Mouse (Mus musculus) neural tube, embryonic 12.5 days (tissue): ENCODE data around the gene Sgpp2. TPM values are rescaled to one million over a fixed set of nuclear protein-coding genes. Genes with fewer than 3 reads are reported as not detected.

Source experiments
- ATAC-seq: fragments of 200-750 bp; cut with Nextera tagmentation; 2 replicates; pipeline ENCODE4 v1.8.0; 2017; ENCODE audit warnings: low read depth, mild to moderate bottlenecking, moderate TSS enrichment, moderate library complexity; ENCODE audit not compliant: low FRiP score
- H3K27ac ChIP-seq: fragments of 300-500 bp; sonication (generic); 2 replicates; pipeline ENCODE4 v1.5.1; 2016
- H3K27me3 ChIP-seq: fragments of 300-500 bp; sonication (generic); replicated peaks from 2 replicates; pipeline ENCODE4 v1.6.1; 2016; ENCODE audit warnings: mild to moderate bottlenecking
- H3K36me3 ChIP-seq: fragments of 300-500 bp; sonication (generic); 2 replicates; pipeline ENCODE4 v1.6.1; 2016; ENCODE audit warnings: mild to moderate bottlenecking
- H3K4me1 ChIP-seq: fragments of 300-500 bp; sonication (generic); 2 replicates; pipeline ENCODE4 v1.6.1; 2016
- H3K4me2 ChIP-seq: fragments of 300-500 bp; sonication (generic); replicated peaks from 2 replicates; pipeline ENCODE4 v1.6.1; 2016; ENCODE audit warnings: mild to moderate bottlenecking
- H3K4me3 ChIP-seq: fragments of 300-500 bp; sonication (generic); 2 replicates; pipeline ENCODE4 v1.5.1; 2016
- H3K9ac ChIP-seq: fragments of 300-500 bp; sonication (generic); 2 replicates; pipeline ENCODE4 v1.6.1; 2016; ENCODE audit warnings: mild to moderate bottlenecking
- H3K9me3 ChIP-seq: fragments of 300-500 bp; sonication (generic); 2 replicates; pipeline ENCODE4 v1.6.1; 2016; ENCODE audit warnings: mild to moderate bottlenecking
- WGBS: fragments of 180-500 bp; shearing (Covaris S2); methylation state at CpG from one replicate; pipeline ENCODE4 v1.1.7; 2016; 5-methylcytosine and 5-hydroxymethylcytosine counted together
- polyA plus RNA-seq: library from polyadenylated mRNA; unstranded; fragments of >200 nt; fragmentation: Nextera tagmentation; extraction: Ambion mirVana; gene quantifications from 2 replicates; pipeline ENCODE4 v1.2.1, GENCODE M21; 2016

Gene Sgpp2
- polyA plus RNA-seq, 1 experiment from 2014 or later = 2.1 TPM

GRCm38 (mm10) chr1:78436445-78436844 lies 126.3 kb downstream of the Sgpp2 start:
- Histone ChIP-seq H3K9me3 (no peaks in the 10 kb centered on the region), H3K4me3 (no peak overlapping the region), H3K27ac (no peak overlapping the region), H3K36me3 (no peaks in the 10 kb centered on the region), H3K4me2 (no peak overlapping the region), H3K9ac (no peak overlapping the region), H3K4me1 (no peaks in the 10 kb centered on the region), H3K27me3 (no peaks in the 10 kb centered on the region)
- 94% methylated on average over 1 of the region's 1 CpGs for WGBS
- ATAC-seq = no peak

DNA sequence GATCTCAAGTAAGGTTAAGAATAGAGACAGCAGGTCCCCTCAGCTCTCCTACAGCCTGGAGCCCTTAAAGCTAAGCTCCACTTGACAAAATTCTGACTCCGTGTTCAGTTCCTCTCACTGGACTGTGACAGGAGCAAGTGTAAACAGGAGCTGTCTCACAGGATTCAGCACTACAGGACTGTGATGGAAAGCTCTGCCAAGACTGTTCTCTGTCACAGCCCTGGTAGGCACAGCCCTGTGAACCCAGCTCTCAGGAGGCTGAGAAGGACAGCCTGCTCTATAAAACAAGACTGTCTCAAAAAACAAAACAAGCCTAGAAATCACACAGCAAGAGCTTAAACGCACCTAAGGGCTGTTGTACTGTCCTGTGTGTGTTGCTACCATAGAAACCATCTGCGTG lies 127.0 kb downstream of the Sgpp2 start:
- WGBS = 77% methylated on average over 3 of the region's 3 CpGs
- Histone ChIP-seq H3K27ac (no peak overlapping the region), H3K4me1 (no peaks in the 10 kb centered on the region), H3K27me3 (no peaks in the 10 kb centered on the region), H3K4me3 (no peak overlapping the region), H3K36me3 (peaks cover 2% of the 10 kb centered on the region; the same call in 1 of the 2 replicates), H3K9ac (no peak overlapping the region), H3K9me3 (no peaks in the 10 kb centered on the region), H3K4me2 (no peak overlapping the region)
- ATAC-seq = no peak

GRCm38 (mm10) chr1:78440716-78441115 lies 130.6 kb downstream of the Sgpp2 start:
- Histone ChIP-seq H3K27me3 (no peaks in the 10 kb centered on the region), H3K27ac (no peak overlapping the region), H3K4me1 (no peaks in the 10 kb centered on the region), H3K9me3 (no peaks in the 10 kb centered on the region), H3K9ac (no peak overlapping the region), H3K4me3 (no peak overlapping the region), H3K36me3 (peaks cover 20% of the 10 kb centered on the region), H3K4me2 (no peak overlapping the region)
- no peak for ATAC-seq
- 91% methylated on average over 8 of the region's 8 CpGs for WGBS

GRCm38 (mm10) chr1:78443056-78443455 lies 132.9 kb downstream of the Sgpp2 start:
- Histone ChIP-seq H3K4me2 (no peak overlapping the region), H3K9me3 (no peaks in the 10 kb centered on the region), H3K27me3 (no peaks in the 10 kb centered on the region), H3K4me1 (no peaks in the 10 kb centered on the region), H3K4me3 (no peak overlapping the region), H3K36me3 (peaks cover 20% of the 10 kb centered on the region), H3K9ac (no peak overlapping the region), H3K27ac (no peak overlapping the region)
- WGBS = 93% methylated on average over 7 of the region's 7 CpGs
- ATAC-seq = no peak

DNA sequence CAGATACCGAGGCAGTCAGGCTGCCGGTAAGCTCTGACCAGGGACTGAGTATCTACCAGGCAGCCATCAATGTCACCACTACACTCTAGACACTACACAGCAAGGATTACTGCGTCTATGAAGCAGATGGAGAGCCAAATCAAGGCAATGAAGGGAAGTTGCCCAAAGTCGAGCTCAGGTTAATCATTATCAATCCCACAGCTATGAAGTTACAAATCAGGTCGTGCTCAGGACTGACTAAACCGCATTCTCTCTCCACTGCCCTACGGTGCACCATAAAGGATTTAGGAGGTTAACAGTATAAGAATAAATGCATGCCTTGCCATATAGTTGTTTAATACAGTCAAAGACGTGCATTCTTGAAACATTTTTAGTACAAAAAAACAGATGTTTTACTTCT lies 136.1 kb downstream of the Sgpp2 start:
- Histone ChIP-seq H3K9ac (no peak overlapping the region), H3K4me2 (no peak overlapping the region), H3K4me3 (no peak overlapping the region), H3K27ac (no peak overlapping the region), H3K36me3 (peaks cover 31% of the 10 kb centered on the region), H3K4me1 (no peaks in the 10 kb centered on the region), H3K9me3 (no peaks in the 10 kb centered on the region), H3K27me3 (no peaks in the 10 kb centered on the region)
- no peak for ATAC-seq
- 87% methylated on average over 8 of the region's 8 CpGs for WGBS

- Histone ChIP-seq H3K9ac (no peak overlapping the region), H3K4me2 (no peak overlapping the region), H3K4me3 (no peak overlapping the region), H3K36me3 (peaks cover 31% of the 10 kb centered on the region), H3K4me1 (no peaks in the 10 kb centered on the region), H3K9me3 (no peaks in the 10 kb centered on the region), H3K27ac (no peak overlapping the region), H3K27me3 (no peaks in the 10 kb centered on the region)
- ATAC-seq = no peak
- WGBS = 93% methylated on average over 6 of the region's 6 CpGs
Measured at GRCm38 (mm10) chr1:78446742-78447141, 136.6 kb downstream of the Sgpp2 start.

GRCm38 (mm10) chr1:78448091-78448490 lies 137.9 kb downstream of the Sgpp2 start:
- H3K27me3 ChIP-seq = no peaks in the 10 kb centered on the region
- H3K9ac ChIP-seq = no peak overlapping the region
- no peak for ATAC-seq
- no peak overlapping the region for H3K4me2 ChIP-seq
- H3K27ac ChIP-seq = no peak overlapping the region
- H3K9me3 ChIP-seq = no peaks in the 10 kb centered on the region
- H3K4me1 ChIP-seq = no peaks in the 10 kb centered on the region
- H3K36me3 ChIP-seq = peaks cover 31% of the 10 kb centered on the region
- 88% methylated on average over 1 of the region's 1 CpGs for WGBS
- H3K4me3 ChIP-seq = no peak overlapping the region

DNA sequence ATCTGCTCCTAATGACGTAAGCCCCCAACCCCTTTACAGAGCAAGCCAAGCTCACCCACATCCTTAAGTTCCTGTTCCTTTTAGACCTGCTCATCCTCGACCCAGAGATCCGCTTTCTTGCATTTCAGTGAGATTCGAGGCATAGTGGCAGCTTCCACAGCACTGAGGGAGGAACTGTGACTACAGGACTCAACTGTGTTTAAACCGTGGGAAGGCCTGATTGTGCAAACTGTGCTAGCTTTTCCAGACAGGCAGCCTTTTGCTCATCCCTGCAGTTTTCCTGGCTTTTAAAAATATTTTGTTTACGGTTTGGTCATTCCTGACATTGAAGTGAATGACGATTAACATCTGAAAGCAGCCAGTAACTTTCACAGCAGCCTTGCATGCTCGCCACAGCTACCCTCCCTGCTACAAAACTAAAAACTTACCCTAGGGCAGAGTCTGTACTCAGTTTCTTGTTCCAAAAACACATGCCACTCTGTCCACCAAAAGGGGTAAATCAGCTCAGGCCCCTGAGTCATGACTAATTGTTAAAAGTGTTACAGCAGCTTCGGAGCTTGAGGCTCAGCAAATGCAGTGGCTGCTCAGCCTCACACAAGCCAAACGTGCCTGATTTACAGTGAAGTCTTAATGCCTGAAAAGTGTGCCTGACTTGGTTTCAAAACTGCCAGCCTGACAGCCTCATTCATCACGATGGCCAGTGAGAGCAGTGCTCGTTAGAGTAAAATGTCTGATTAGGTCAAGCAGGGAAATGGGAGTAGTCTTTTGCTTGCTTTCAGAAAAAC lies 141.1 kb downstream of the Sgpp2 start:
- peaks cover 30% of the 10 kb centered on the region for H3K36me3 ChIP-seq
- WGBS = 75% methylated on average over 12 of the region's 12 CpGs

GRCm38 (mm10) chr1:78452544-78452943 lies 142.4 kb downstream of the Sgpp2 start:
- Histone ChIP-seq H3K36me3 (peaks cover 32% of the 10 kb centered on the region), H3K4me2 (no peak overlapping the region), H3K4me1 (no peaks in the 10 kb centered on the region), H3K27ac (no peak overlapping the region), H3K9ac (no peak overlapping the region), H3K4me3 (no peak overlapping the region), H3K27me3 (no peaks in the 10 kb centered on the region), H3K9me3 (no peaks in the 10 kb centered on the region)
- ATAC-seq = no peak
- 88% methylated on average over 6 of the region's 6 CpGs for WGBS

More for the DNA sequence above, 141.1 kb downstream of the Sgpp2 start:
- ATAC-seq = 0 out of 2 replicates have a peak, but pooled peaks have one; percentile 21
- no peaks in the 10 kb centered on the region for H3K9me3 ChIP-seq
- no peak overlapping the region for H3K4me3 ChIP-seq
- H3K4me2 ChIP-seq = no peak overlapping the region
- no peak overlapping the region for H3K27ac ChIP-seq
- H3K4me1 ChIP-seq = no peaks in the 10 kb centered on the region
- no peaks in the 10 kb centered on the region for H3K27me3 ChIP-seq
- no peak overlapping the region for H3K9ac ChIP-seq

GRCm38 (mm10) chr1:78453886-78454285 lies 143.7 kb downstream of the Sgpp2 start:
- Histone ChIP-seq H3K4me3 (no peak overlapping the region), H3K27ac (no peak overlapping the region), H3K9ac (no peak overlapping the region), H3K27me3 (no peaks in the 10 kb centered on the region), H3K4me1 (no peaks in the 10 kb centered on the region), H3K9me3 (no peaks in the 10 kb centered on the region), H3K36me3 (peaks cover 41% of the 10 kb centered on the region), H3K4me2 (no peak overlapping the region)
- 96% methylated on average over 8 of the region's 8 CpGs for WGBS
- ATAC-seq = no peak

- no peak overlapping the region for H3K27ac ChIP-seq
- ATAC-seq = 0 out of 2 replicates have a peak, but pooled peaks have one; percentile 9
- H3K36me3 ChIP-seq = peaks cover 43% of the 10 kb centered on the region
- H3K9me3 ChIP-seq = no peaks in the 10 kb centered on the region
- 34% methylated on average over 7 of the region's 7 CpGs for whole genome bisulfite sequencing
- no peak overlapping the region for H3K4me3 ChIP-seq
- no peaks in the 10 kb centered on the region for H3K4me1 ChIP-seq
- no peaks in the 10 kb centered on the region for H3K27me3 ChIP-seq
- no peak overlapping the region for H3K4me2 ChIP-seq
- no peak overlapping the region for H3K9ac ChIP-seq
Measured at GRCm38 (mm10) chr1:78454659-78455058, 144.5 kb downstream of the Sgpp2 start.
